Mouse (Mus musculus): ENCODE results near the gene Arhgef12. TPM values are rescaled to one million over a fixed set of nuclear protein-coding genes. Genes with fewer than 3 reads are reported as not detected.
A peak's percentile ranks its signal among the peaks of the same experiment; 100 is the strongest.

Gene Arhgef12
- total RNA-seq (2014; rRNA removed) (62.3 and 77.7 TPM in 2 replicates), polyA plus RNA-seq (2012; rRNA removed) (20.8 and 22.9 TPM in 2 replicates)

DNA sequence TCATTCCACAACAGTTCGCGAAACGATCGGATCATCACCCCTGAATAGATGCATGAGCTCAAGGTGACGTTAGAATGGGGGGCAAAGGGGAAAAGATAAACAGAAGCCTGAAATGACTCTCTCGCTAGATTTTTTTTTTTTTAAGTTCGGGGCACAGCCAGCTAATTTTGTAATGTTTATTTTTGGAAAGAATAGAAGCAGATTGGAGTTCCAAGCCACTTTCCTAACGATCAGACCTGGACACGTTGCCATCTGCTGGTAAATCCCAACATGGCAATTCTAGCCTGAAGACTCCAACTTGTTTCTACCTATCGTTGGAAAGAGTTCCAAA is at the start of gene Arhgef12:
TSS of gene Arhgef12 (minus strand) at position 53 of the 331 bp plus-strand sequence.
- H3K9ac ChIP-seq (ENCODE audit: low read depth, low read length), result peak within 1 kb of the TSS; percentile 81
- peaks cover 18% of the 10 kb centered on the region for H3K4me1 ChIP-seq (ENCODE audit: control insufficient read depth, insufficient read depth, low read length)
- H3K27ac ChIP-seq (replicated peaks; ENCODE audit: insufficient read depth, low read depth, low read length), result peak within 1 kb of the TSS; percentile 88
- TF ChIP-seq CTCF (IDR thresholded peaks at IDR 0.05; ENCODE audit: low read depth, low read length) (peak; percentile 60), POLR2A (IDR thresholded peaks at IDR 0.05; ENCODE audit: extremely low read depth, insufficient read depth, low read length) (no peak)
- peak within 1 kb of the TSS; percentile 75 for H3K4me3 ChIP-seq (ENCODE audit: insufficient read depth, low read depth, low read length)
- peaks cover 9% of the 10 kb centered on the region for H3K79me2 ChIP-seq (ENCODE audit: control insufficient read depth, insufficient read depth, low read length)
- no peaks in the 10 kb centered on the region for H3K36me3 ChIP-seq (ENCODE audit: control insufficient read depth, insufficient read depth, low read length)
- 3% methylated on average over 10 of the region's 10 CpGs for WGBS
- DNase-seq (ENCODE audit: extremely low read depth, low read depth, low spot score), result peak; percentile 92
- no peaks in the 10 kb centered on the region for H3K27me3 ChIP-seq (ENCODE audit: control insufficient read depth, insufficient read depth, low read length)

DNA sequence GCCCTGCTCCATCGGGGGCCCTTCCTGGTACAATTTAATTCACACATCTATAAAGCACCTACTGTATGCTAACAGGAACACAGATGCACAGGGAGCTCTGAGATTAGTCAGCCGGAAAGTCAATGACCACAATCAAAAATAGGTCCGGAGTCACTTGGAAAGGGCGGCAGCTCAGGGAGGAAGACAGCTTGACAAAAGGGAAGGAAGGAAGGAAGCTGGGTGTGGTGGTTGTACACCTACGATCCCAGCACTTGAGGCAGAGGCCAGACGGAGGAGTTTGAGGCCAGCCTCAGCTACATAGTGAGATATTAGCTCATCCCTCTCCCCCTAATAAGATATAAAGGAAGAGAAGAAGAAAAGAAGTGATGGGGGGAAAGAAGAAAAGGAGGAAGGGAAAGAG is 48.9 kb upstream of the Arhgef12 start:
- Histone ChIP-seq H3K27ac (replicated peaks; ENCODE audit: insufficient read depth, low read depth, low read length) (no peak overlapping the region), H3K4me1 (ENCODE audit: control insufficient read depth, insufficient read depth, low read length) (no peaks in the 10 kb centered on the region), H3K79me2 (ENCODE audit: control insufficient read depth, insufficient read depth, low read length) (no peaks in the 10 kb centered on the region), H3K27me3 (ENCODE audit: control insufficient read depth, insufficient read depth, low read length) (no peaks in the 10 kb centered on the region), H3K4me3 (ENCODE audit: insufficient read depth, low read depth, low read length) (no peak overlapping the region), H3K36me3 (ENCODE audit: control insufficient read depth, insufficient read depth, low read length) (no peaks in the 10 kb centered on the region), H3K9ac (ENCODE audit: low read depth, low read length) (no peak overlapping the region)
- WGBS, result 82% methylated on average over 6 of the region's 6 CpGs
- TF ChIP-seq CTCF (IDR thresholded peaks at IDR 0.05; ENCODE audit: low read depth, low read length) (no peak), POLR2A (IDR thresholded peaks at IDR 0.05; ENCODE audit: extremely low read depth, insufficient read depth, low read length) (no peak)
- DNase-seq (ENCODE audit: extremely low read depth, low read depth, low spot score), result no peak

DNA sequence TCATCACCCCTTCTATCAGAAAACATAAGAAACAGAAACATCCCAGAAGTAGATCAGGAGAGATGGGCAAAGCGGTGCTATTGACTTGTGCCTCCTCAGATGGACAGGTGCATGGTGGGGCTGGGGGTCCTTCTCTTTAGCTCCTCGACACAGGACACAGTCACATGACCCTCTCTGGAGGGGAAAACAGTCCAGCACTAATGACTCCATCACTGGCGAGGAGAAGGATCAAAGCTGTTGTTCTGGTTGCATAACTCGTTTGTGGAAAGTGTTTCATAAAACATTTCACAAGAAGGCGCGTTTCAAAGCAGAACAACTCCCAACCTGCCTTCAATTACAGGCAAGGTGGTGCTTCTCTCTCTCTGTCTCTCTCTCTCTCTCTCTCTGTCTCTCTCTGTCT is 44.7 kb upstream of the Arhgef12 start:
- Histone ChIP-seq H3K36me3 (ENCODE audit: control insufficient read depth, insufficient read depth, low read length) (no peaks in the 10 kb centered on the region), H3K4me1 (ENCODE audit: control insufficient read depth, insufficient read depth, low read length) (no peaks in the 10 kb centered on the region), H3K79me2 (ENCODE audit: control insufficient read depth, insufficient read depth, low read length) (no peaks in the 10 kb centered on the region), H3K27me3 (ENCODE audit: control insufficient read depth, insufficient read depth, low read length) (no peaks in the 10 kb centered on the region), H3K4me3 (ENCODE audit: insufficient read depth, low read depth, low read length) (no peak overlapping the region), H3K27ac (replicated peaks; ENCODE audit: insufficient read depth, low read depth, low read length) (no peak overlapping the region), H3K9ac (ENCODE audit: low read depth, low read length) (no peak overlapping the region)
- no peak for TF ChIP-seq CTCF (IDR thresholded peaks at IDR 0.05; ENCODE audit: low read depth, low read length)
- TF ChIP-seq POLR2A (IDR thresholded peaks at IDR 0.05; ENCODE audit: extremely low read depth, insufficient read depth, low read length), result no peak
- WGBS, result 32% methylated on average over 6 of the region's 6 CpGs
- no peak for DNase-seq (ENCODE audit: extremely low read depth, low read depth, low spot score)

DNA sequence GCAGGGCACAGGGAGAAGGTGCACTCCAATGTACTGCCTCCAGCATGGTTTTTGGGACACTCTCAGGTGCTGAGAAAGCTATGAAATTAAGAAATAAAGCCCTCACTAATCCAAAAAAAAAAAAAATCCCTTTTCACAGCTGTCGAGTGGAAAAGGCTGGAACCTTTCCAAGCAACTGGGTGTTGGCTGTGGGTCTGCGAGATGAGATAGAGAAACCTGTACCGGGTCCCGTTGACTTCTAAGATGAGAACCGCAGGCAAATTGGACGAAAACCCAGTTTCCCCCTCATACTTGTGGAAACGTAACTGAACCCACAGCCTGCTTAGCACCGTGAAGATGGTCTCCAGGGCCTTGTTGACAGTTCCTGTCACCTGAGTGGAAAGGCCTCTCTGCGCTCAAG is 43.9 kb upstream of the Arhgef12 start:
- WGBS, result 79% methylated on average over 9 of the region's 9 CpGs
- no peak overlapping the region for H3K27ac ChIP-seq (replicated peaks; ENCODE audit: insufficient read depth, low read depth, low read length)
- no peaks in the 10 kb centered on the region for H3K36me3 ChIP-seq (ENCODE audit: control insufficient read depth, insufficient read depth, low read length)
- TF ChIP-seq POLR2A (IDR thresholded peaks at IDR 0.05; ENCODE audit: extremely low read depth, insufficient read depth, low read length) (no peak), CTCF (IDR thresholded peaks at IDR 0.05; ENCODE audit: low read depth, low read length) (no peak)
- no peaks in the 10 kb centered on the region for H3K4me1 ChIP-seq (ENCODE audit: control insufficient read depth, insufficient read depth, low read length)
- no peak for DNase-seq (ENCODE audit: extremely low read depth, low read depth, low spot score)
- H3K27me3 ChIP-seq (ENCODE audit: control insufficient read depth, insufficient read depth, low read length), result no peaks in the 10 kb centered on the region
- H3K4me3 ChIP-seq (ENCODE audit: insufficient read depth, low read depth, low read length), result no peak overlapping the region
- no peaks in the 10 kb centered on the region for H3K79me2 ChIP-seq (ENCODE audit: control insufficient read depth, insufficient read depth, low read length)
- no peak overlapping the region for H3K9ac ChIP-seq (ENCODE audit: low read depth, low read length)

DNA sequence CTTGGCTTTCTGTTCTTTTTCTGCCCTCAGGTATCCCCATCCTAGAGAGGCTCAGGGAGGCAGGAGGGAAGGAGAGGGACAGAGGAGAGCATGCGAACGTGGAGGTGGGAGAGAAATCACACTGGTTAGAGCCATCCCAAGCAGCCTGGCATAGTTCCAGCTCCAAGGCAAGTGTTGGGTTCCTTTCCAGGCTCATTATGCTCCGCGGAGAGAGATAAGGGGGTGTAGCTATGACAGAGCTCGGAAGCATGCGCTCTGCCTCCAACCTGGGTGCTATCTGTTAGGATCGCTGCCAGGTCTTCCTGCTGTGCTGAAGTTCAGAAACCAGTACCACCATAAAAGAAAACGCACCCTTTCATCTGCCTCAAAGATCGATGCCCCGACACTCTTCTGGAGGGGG is 43.0 kb upstream of the Arhgef12 start:
- 20% methylated on average over 10 of the region's 10 CpGs for WGBS
- Histone ChIP-seq H3K9ac (ENCODE audit: low read depth, low read length) (no peak overlapping the region), H3K79me2 (ENCODE audit: control insufficient read depth, insufficient read depth, low read length) (no peaks in the 10 kb centered on the region), H3K27me3 (ENCODE audit: control insufficient read depth, insufficient read depth, low read length) (no peaks in the 10 kb centered on the region), H3K4me1 (ENCODE audit: control insufficient read depth, insufficient read depth, low read length) (no peaks in the 10 kb centered on the region), H3K27ac (replicated peaks; ENCODE audit: insufficient read depth, low read depth, low read length) (no peak overlapping the region), H3K4me3 (ENCODE audit: insufficient read depth, low read depth, low read length) (no peak overlapping the region), H3K36me3 (ENCODE audit: control insufficient read depth, insufficient read depth, low read length) (no peaks in the 10 kb centered on the region)
- no peak for DNase-seq (ENCODE audit: extremely low read depth, low read depth, low spot score)
- TF ChIP-seq POLR2A (IDR thresholded peaks at IDR 0.05; ENCODE audit: extremely low read depth, insufficient read depth, low read length) (no peak), CTCF (IDR thresholded peaks at IDR 0.05; ENCODE audit: low read depth, low read length) (no peak)

DNA sequence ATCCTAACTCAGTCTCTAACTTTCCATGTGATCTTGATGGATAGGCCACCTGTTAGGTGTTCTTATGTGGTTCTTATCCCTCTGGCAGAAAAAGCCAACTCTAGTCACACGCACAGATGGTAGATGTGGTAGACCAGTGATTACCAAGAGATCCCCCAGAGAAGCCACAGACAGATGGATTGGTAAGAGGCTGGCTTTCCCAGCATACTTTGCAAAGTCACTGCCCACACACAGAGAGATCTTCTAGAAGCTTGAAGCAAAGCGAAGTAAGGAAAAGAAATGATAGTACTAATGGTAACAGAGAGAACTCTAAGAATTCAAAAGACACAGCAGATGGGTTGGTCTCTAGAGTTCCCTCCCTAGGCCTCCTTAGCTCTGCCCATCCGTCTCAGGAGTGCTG is 42.5 kb upstream of the Arhgef12 start:
- H3K79me2 ChIP-seq (ENCODE audit: control insufficient read depth, insufficient read depth, low read length), result no peaks in the 10 kb centered on the region
- H3K9ac ChIP-seq (ENCODE audit: low read depth, low read length), result no peak overlapping the region
- no peak for DNase-seq (ENCODE audit: extremely low read depth, low read depth, low spot score)
- no peak for TF ChIP-seq POLR2A (IDR thresholded peaks at IDR 0.05; ENCODE audit: extremely low read depth, insufficient read depth, low read length)
- TF ChIP-seq CTCF (IDR thresholded peaks at IDR 0.05; ENCODE audit: low read depth, low read length), result no peak
- no peaks in the 10 kb centered on the region for H3K27me3 ChIP-seq (ENCODE audit: control insufficient read depth, insufficient read depth, low read length)
- H3K27ac ChIP-seq (replicated peaks; ENCODE audit: insufficient read depth, low read depth, low read length), result no peak overlapping the region
- H3K4me1 ChIP-seq (ENCODE audit: control insufficient read depth, insufficient read depth, low read length), result peaks cover 1% of the 10 kb centered on the region; the same call in 1 of the 2 replicates
- no peak overlapping the region for H3K4me3 ChIP-seq (ENCODE audit: insufficient read depth, low read depth, low read length)
- H3K36me3 ChIP-seq (ENCODE audit: control insufficient read depth, insufficient read depth, low read length), result no peaks in the 10 kb centered on the region
- WGBS, result 91% methylated on average over 3 of the region's 3 CpGs
